Mouse (Mus musculus) heart, postnatal 0 days (tissue): ENCODE measurements around the gene Lpin1. TPM values are rescaled to one million over a fixed set of nuclear protein-coding genes. Genes with fewer than 3 reads are reported as not detected.

Experiments used
- ATAC-seq: fragments of 200-750 bp; cut with Nextera tagmentation; 2 replicates; pipeline ENCODE4 v1.8.0; 2017; ENCODE audit warnings: low read depth, moderate number of reproducible peaks, moderate library complexity; ENCODE audit not compliant: insufficient read depth
- DNase-seq: peaks from one replicate; pipeline ENCODE4 v3.0.0-alpha.2; 2016; ENCODE audit warnings: low spot score
- H3K27ac ChIP-seq: fragments of 300-500 bp; sonication (generic); 2 replicates; pipeline ENCODE4 v1.5.1; 2014; ENCODE audit warnings: low read depth, mild to moderate bottlenecking
- H3K27me3 ChIP-seq: fragments of 300-500 bp; sonication (generic); 2 replicates; pipeline ENCODE4 v1.6.1; 2014; ENCODE audit warnings: low read length, mixed read lengths; ENCODE audit not compliant: control insufficient read depth, insufficient read depth
- H3K36me3 ChIP-seq: fragments of 300-500 bp; sonication (generic); replicated peaks from 2 replicates; pipeline ENCODE4 v1.6.1; 2014; ENCODE audit warnings: low read length, mixed read lengths; ENCODE audit not compliant: control insufficient read depth, insufficient read depth
- H3K4me1 ChIP-seq: fragments of 300-500 bp; sonication (generic); 2 replicates; pipeline ENCODE4 v1.6.1; 2014; ENCODE audit warnings: antibody characterized with exemption; ENCODE audit not compliant: control insufficient read depth, insufficient read depth
- H3K4me2 ChIP-seq: fragments of 300-500 bp; sonication (generic); 2 replicates; pipeline ENCODE4 v1.6.1; 2014; ENCODE audit warnings: low read depth, mild to moderate bottlenecking, low read length, moderate library complexity
- H3K4me3 ChIP-seq: fragments of 300-500 bp; sonication (generic); 2 replicates; pipeline ENCODE4 v1.5.1; 2014; ENCODE audit warnings: low read depth, low read length
- H3K9ac ChIP-seq: fragments of 300-500 bp; sonication (generic); replicated peaks from 2 replicates; pipeline ENCODE4 v1.6.1; 2014; ENCODE audit warnings: low read depth, low read length, mixed read lengths
- H3K9me3 ChIP-seq: fragments of 300-500 bp; sonication (generic); replicated peaks from 2 replicates; pipeline ENCODE4 v1.6.1; 2016; ENCODE audit warnings: low read length; ENCODE audit not compliant: control insufficient read depth
- CTCF ChIP-seq: IDR thresholded peaks from 2 replicates; pipeline ENCODE4 v1.5.1; 2016; ENCODE audit warnings: antibody characterized with exemption, control low read depth, low read depth
- EP300 ChIP-seq: IDR thresholded peaks from 2 replicates; pipeline ENCODE4 v1.6.1; 2016; ENCODE audit warnings: antibody characterized with exemption, low read depth
- WGBS: fragments of 180-500 bp; shearing (Covaris S2); extraction: QIAGEN DNeasy Blood & Tissue Kit; methylation state at CpG from one replicate; pipeline ENCODE4 v1.1.7; 2014; 5-methylcytosine and 5-hydroxymethylcytosine counted together
- polyA plus RNA-seq: library from polyadenylated mRNA; unstranded; fragments of >200 nt; fragmentation: Nextera tagmentation; extraction: Ambion mirVana; gene quantifications from 2 replicates; pipeline ENCODE4 v1.2.1, GENCODE M21; 2015
- total RNA-seq: library from RNA; depleted of rRNA; stranded (reverse); fragments of >200 nt; gene quantifications from 2 replicates; pipeline ENCODE4 v1.2.3, GENCODE M21; 2014; ENCODE audit warnings: low replicate concordance; rRNA removed

Gene Lpin1
- total RNA-seq (16.9 and 24.8 TPM in 2 replicates), polyA plus RNA-seq (10.6 and 11.1 TPM in 2 replicates)

- 63% methylated on average over 2 of the region's 2 CpGs for WGBS
- ATAC-seq, result no peak
- TF ChIP-seq EP300 (no peak), CTCF (no peak)
These were observed at the start of gene Lpin1 for GRCm38 (mm10) chr12:16610936-16611335. Gene Lpin1, minus strand, starts transcription at chr12:16610966.

DNA sequence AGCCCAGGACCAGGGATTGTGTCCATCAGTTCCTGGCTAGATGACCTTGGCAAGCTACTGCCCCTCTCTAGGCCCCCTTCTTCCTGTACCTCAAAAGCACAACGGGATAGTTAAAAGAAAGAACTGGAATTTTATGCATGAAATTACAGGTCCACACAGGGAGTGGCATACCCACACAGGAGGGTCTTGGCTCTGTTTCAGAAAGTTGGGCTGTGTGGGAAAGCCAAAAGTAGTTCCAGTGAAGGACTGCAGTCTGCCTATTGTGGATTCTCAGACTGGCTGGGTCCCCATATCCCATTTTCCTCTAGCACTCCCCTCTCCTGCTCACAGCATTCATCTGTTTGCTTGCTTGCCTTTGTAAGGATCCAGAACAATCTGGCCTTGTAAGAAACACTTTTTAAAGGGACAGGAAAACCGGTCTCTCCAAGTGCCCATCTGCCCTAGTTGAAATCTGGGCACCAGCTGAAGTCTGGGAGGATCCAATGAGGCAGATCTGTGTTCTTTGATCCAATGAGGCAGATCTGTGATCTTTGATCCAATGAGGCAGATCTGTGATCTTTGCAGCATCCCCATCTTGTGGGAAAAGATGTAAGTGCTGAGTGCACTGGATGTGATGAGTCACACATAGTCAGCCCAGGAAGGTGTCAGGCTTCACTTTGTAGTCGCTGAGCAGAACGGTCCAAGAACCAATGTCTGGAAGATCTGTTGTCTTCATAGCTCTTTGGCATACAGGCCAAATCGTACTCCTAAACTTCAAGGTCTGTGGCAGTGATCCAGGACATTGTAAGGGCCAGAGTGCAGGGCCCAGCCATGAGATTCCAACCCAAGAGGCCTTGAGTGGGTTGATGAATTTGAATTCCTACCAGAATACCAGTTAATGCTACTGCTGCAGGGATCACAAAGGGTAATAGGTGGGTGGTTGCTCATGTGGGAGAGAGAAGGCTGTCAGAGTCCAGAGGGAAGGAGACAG is 46.4 kb upstream of the Lpin1 start:
- Histone ChIP-seq H3K27me3 (peaks cover 23% of the 10 kb centered on the region), H3K9me3 (no peaks in the 10 kb centered on the region), H3K4me3 (no peak overlapping the region), H3K27ac (no peak overlapping the region), H3K4me1 (0 out of 2 replicates have a peak, but pooled peaks cover 4% of the 10 kb centered on the region), H3K4me2 (no peak overlapping the region), H3K36me3 (no peaks in the 10 kb centered on the region), H3K9ac (no peak overlapping the region)
- DNase-seq, result no peak
- TF ChIP-seq CTCF (no peak), EP300 (no peak)
- no peak for ATAC-seq
- 56% methylated on average over 5 of the region's 5 CpGs for WGBS

More at GRCm38 (mm10) chr12:16610936-16611335, at the start of gene Lpin1:
- H3K9me3 ChIP-seq, result no peaks in the 10 kb centered on the region
- no peak within 1 kb of the TSS for H3K4me2 ChIP-seq
- no peaks in the 10 kb centered on the region for H3K4me1 ChIP-seq
- no peak within 1 kb of the TSS for H3K27ac ChIP-seq
- no peak within 1 kb of the TSS for H3K4me3 ChIP-seq
- H3K9ac ChIP-seq, result no peak within 1 kb of the TSS
- no peaks in the 10 kb centered on the region for H3K36me3 ChIP-seq
- no peak for DNase-seq
- no peaks in the 10 kb centered on the region for H3K27me3 ChIP-seq

DNA sequence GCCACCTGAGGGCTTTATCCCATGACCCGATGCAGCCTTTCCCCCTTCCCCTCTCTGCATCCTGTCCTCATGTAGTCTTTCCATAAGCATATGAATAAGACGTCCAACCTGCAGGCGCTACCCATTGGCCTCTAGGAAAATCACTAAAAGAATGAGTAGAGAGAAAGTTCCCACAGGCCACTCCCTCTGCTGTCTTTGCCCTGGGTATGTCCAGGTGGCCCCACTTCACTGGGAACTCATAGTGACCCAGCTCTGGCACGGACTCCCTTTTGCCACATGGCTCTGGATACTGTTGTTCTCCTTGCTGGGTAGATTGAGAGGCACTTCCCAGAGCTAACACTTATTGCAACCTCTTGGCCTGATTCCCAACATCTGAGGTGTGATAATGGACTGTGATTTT is 44.8 kb upstream of the Lpin1 start:
- H3K27me3 ChIP-seq, result peaks cover 23% of the 10 kb centered on the region
- peaks cover 4% of the 10 kb centered on the region; the same call in 1 of the 2 replicates for H3K4me1 ChIP-seq
- ATAC-seq (no peak), DNase-seq (no peak)
- no peak overlapping the region for H3K9ac ChIP-seq
- no peaks in the 10 kb centered on the region for H3K9me3 ChIP-seq
- H3K27ac ChIP-seq, result no peak overlapping the region
- H3K4me2 ChIP-seq, result no peak overlapping the region
- no peak overlapping the region for H3K4me3 ChIP-seq
- TF ChIP-seq EP300, result no peak
- TF ChIP-seq CTCF, result no peak
- WGBS, result 57% methylated on average over 4 of the region's 4 CpGs
- no peaks in the 10 kb centered on the region for H3K36me3 ChIP-seq

DNA sequence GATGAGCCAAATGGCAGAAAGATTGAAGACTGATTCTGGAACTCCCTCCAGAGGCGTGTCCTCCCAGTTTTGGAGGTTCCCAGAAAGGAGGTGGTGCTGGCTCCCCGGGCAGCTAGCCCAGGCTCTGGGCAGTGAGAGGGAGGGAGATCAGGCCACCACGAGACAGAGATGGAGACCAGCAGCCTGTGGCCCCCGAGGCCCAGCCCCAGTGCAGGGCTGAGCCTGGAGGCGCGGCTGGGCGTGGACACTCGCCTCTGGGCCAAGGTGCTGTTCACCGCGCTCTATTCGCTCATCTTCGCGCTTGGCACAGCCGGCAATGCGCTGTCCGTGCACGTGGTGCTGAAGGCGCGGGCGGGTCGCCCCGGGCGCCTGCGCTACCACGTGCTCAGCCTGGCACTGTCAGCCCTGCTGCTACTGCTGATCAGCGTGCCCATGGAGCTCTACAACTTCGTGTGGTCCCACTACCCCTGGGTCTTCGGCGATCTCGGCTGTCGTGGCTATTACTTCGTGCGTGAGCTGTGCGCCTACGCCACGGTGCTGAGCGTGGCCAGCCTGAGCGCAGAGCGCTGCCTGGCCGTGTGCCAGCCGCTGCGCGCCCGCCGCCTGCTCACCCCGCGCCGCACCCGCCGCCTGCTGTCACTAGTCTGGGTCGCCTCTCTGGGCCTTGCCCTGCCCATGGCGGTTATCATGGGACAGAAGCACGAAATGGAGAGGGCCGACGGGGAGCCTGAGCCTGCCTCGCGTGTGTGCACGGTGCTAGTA is 42.7 kb upstream of the Lpin1 start, which contains the start of gene Ntsr2:
TSS of gene Ntsr2 (plus strand) at position 51 of the 762 bp plus-strand sequence.
- ATAC-seq (peak; percentile 84), DNase-seq (peak; percentile 58)
- TF ChIP-seq CTCF, result no peak
- no peak for TF ChIP-seq EP300
- H3K4me3 ChIP-seq, result peak within 1 kb of the TSS; percentile 17; the same call in 1 of the 2 replicates
- H3K4me2 ChIP-seq, result peak within 1 kb of the TSS; percentile 44
- no peaks in the 10 kb centered on the region for H3K36me3 ChIP-seq
- H3K9me3 ChIP-seq, result no peaks in the 10 kb centered on the region
- H3K27me3 ChIP-seq, result peaks cover 23% of the 10 kb centered on the region
- no peak within 1 kb of the TSS for H3K27ac ChIP-seq
- H3K9ac ChIP-seq, result no peak within 1 kb of the TSS
- WGBS, result 4% methylated on average over 57 of the region's 58 CpGs
- peaks cover 11% of the 10 kb centered on the region for H3K4me1 ChIP-seq

GRCm38 (mm10) chr12:16649819-16650218 is 39.1 kb upstream of the Lpin1 start:
- DNase-seq, result peak; percentile 72
- no peak overlapping the region for H3K4me2 ChIP-seq
- H3K27ac ChIP-seq, result peak overlapping the region; percentile 83
- H3K27me3 ChIP-seq, result peaks cover 19% of the 10 kb centered on the region
- H3K9me3 ChIP-seq, result no peaks in the 10 kb centered on the region
- H3K36me3 ChIP-seq, result no peaks in the 10 kb centered on the region
- TF ChIP-seq CTCF (no peak), EP300 (peak; percentile 90)
- no peak overlapping the region for H3K4me3 ChIP-seq
- H3K9ac ChIP-seq, result no peak overlapping the region
- peaks cover 24% of the 10 kb centered on the region for H3K4me1 ChIP-seq
- ATAC-seq, result peak; percentile 53
- 37% methylated on average over 6 of the region's 6 CpGs for WGBS
